Mouse (Mus musculus) heart, adult 2 months (tissue): ENCODE data around the gene 4930402F06Rik.

Experiments used
- CTCF ChIP-seq: fragments of 200-600 bp; IDR thresholded peaks from 2 replicates; pipeline ENCODE4 v1.8.1; 2022; ENCODE audit warnings: antibody characterized with exemption, mild to moderate bottlenecking, moderate library complexity
- POLR2A ChIP-seq: fragments of 200-500 bp; IDR thresholded peaks from 2 replicates; pipeline ENCODE4 v1.6.1; 2011; ENCODE audit warnings: mild to moderate bottlenecking, low read depth, low read length, control low read depth; ENCODE audit not compliant: insufficient read depth

DNA sequence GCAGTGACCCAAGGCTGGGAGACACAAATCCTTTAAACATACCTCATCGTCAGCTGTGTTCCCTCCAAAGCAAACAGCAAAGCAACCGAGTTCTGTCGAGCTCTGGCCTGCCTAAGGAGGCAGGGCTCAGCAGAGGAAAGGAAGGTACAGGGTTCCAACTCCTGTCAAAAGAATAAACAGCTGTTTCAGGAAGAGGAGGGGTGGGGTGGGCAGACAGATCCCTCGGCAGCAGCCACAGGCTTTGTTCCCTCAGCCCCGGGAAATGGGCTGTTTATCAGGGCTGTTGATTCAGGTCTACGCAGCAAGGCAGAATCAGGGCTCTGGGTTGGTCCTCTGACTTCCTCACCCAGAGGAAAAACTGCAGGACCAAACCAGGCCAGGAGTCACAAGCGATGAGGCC is 35.5 kb upstream of the 4930402F06Rik start:
- TF ChIP-seq CTCF (no peak), POLR2A (peak; percentile 70)
